Mouse (Mus musculus) liver, adult (tissue): ENCODE data around the gene Arhgef3.

ENCODE experiments used
- GATA4 ChIP-seq: IDR thresholded peaks from 2 replicates; pipeline ENCODE4 v1.6.1; 2014; ENCODE audit warnings: mild to moderate bottlenecking, low read length; ENCODE audit not compliant: insufficient replicate concordance

Gene Arhgef3

DNA sequence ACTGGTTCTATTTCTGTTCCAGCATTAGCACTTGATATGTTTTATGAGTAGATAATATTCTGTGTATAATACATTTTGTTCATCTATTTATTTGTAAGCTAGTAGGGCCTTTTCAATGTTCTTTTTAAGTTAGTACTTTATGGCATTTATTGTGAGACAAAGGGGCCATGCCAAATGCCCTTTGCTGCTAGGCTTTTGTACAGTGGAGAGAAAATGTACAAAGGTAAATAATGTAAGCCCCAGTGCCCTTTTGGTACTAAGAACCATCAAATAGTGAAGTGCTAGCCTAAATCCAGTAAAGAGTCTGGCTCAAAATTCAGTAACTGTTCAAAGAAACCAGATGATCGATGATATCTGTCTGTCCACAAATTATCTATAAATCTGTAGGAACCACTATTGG, 307.6 kb downstream of the Arhgef3 start:
- no peak for TF ChIP-seq GATA4

- TF ChIP-seq GATA4: no peak
Measured at GRCm38 (mm10) chr14:27428573-27428972, 313.9 kb downstream of the Arhgef3 start, which contains the start of gene Fam208a. TSS of gene Fam208a (plus strand) at chr14:27428834.

GRCm38 (mm10) chr14:27428973-27429711, 314.4 kb downstream of the Arhgef3 start:
- no peak for TF ChIP-seq GATA4

GRCm38 (mm10) chr14:27430280-27430679, 315.6 kb downstream of the Arhgef3 start:
- TF ChIP-seq GATA4: no peak

GRCm38 (mm10) chr14:27432064-27432463, 317.4 kb downstream of the Arhgef3 start:
- no peak for TF ChIP-seq GATA4

DNA sequence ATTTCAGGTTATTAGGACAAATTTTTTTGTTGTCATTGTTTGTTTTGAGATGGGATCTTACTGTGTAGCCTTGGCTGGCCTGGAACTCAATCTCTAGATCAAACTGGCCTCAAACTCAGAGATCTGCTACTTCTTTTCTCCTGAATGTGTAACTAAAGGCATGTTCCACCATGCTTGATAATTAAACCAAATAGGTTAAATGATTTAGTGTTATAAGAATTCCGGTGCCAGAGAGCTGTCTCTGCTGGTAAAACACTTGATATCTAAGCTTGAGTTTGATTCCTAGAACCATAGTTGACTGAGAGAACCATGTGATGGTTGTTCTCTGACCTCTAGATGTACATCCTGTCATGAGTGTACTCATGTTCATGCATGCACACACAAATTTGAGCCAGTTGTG, 321.4 kb downstream of the Arhgef3 start:
- no peak for TF ChIP-seq GATA4

- TF ChIP-seq GATA4: no peak
Measured at GRCm38 (mm10) chr14:27436826-27437225, 322.1 kb downstream of the Arhgef3 start.

GRCm38 (mm10) chr14:27440921-27441320, 326.2 kb downstream of the Arhgef3 start:
- TF ChIP-seq GATA4: no peak

GRCm38 (mm10) chr14:27444851-27445281, 330.2 kb downstream of the Arhgef3 start:
- no peak for TF ChIP-seq GATA4

DNA sequence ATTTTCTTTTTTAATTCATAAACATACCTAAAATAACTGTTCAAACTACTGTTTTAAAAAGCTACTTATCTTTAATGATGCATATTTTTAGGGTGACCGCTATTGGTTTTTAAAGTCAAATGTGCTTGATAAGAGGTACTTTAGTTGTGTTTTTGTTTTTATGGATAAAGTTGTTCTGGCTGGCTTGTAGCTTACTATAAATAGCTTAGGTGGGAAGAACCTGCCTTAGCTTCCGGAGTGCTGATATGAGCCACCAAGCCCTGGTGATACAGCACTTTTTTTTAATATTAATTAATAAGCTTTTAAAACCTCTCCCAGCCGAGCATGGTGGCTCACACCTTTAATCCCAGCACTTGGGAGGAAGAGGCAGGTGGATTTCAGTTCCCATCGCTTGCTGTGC, 332.3 kb downstream of the Arhgef3 start:
- TF ChIP-seq GATA4: no peak
